Mouse (Mus musculus) midbrain, embryonic 16.5 days (tissue): ENCODE data around the gene Noxa1. TPM values are rescaled to one million over a fixed set of nuclear protein-coding genes. Genes with fewer than 3 reads are reported as not detected.
A peak's percentile ranks its signal among the peaks of the same experiment; 100 is the strongest.

Source experiments
- ATAC-seq: fragments of 200-750 bp; cut with Nextera tagmentation; 2 replicates; pipeline ENCODE4 v1.8.0; 2017; ENCODE audit warnings: moderate TSS enrichment
- H3K27ac ChIP-seq: fragments of 300-500 bp; sonication (generic); 2 replicates; pipeline ENCODE4 v1.5.1; 2014; ENCODE audit warnings: mild to moderate bottlenecking, low read length, mixed read lengths
- H3K27me3 ChIP-seq: fragments of 300-500 bp; sonication (generic); 2 replicates; pipeline ENCODE4 v1.6.1; 2014; ENCODE audit warnings: low read depth, low read length, mixed read lengths; ENCODE audit not compliant: control insufficient read depth, insufficient read depth
- H3K36me3 ChIP-seq: fragments of 300-500 bp; sonication (generic); 2 replicates; pipeline ENCODE4 v1.6.1; 2014; ENCODE audit warnings: mild to moderate bottlenecking, low read length, moderate library complexity, mixed read lengths; ENCODE audit not compliant: control insufficient read depth, insufficient read depth
- H3K4me1 ChIP-seq: fragments of 300-500 bp; sonication (generic); 2 replicates; pipeline ENCODE4 v1.6.1; 2014; ENCODE audit warnings: mild to moderate bottlenecking, low read length, mixed read lengths; ENCODE audit not compliant: control insufficient read depth, insufficient read depth
- H3K4me2 ChIP-seq: fragments of 300-500 bp; sonication (generic); 2 replicates; pipeline ENCODE4 v1.6.1; 2014; ENCODE audit warnings: mild to moderate bottlenecking, low read length, mixed read lengths
- H3K4me3 ChIP-seq: fragments of 300-500 bp; sonication (generic); 2 replicates; pipeline ENCODE4 v1.5.1; 2014; ENCODE audit warnings: low read depth, mild to moderate bottlenecking, low read length, moderate library complexity, mixed read lengths
- H3K9ac ChIP-seq: fragments of 300-500 bp; sonication (generic); 2 replicates; pipeline ENCODE4 v1.6.1; 2014; ENCODE audit warnings: low read depth, low read length, mixed read lengths
- H3K9me3 ChIP-seq: fragments of 300-500 bp; sonication (generic); replicated peaks from 2 replicates; pipeline ENCODE4 v1.6.1; 2014; ENCODE audit warnings: mild to moderate bottlenecking, low read length, mixed read lengths; ENCODE audit not compliant: control insufficient read depth, poor library complexity, severe bottlenecking
- WGBS: fragments of 180-500 bp; shearing (Covaris S2); extraction: QIAGEN DNeasy Blood & Tissue Kit; methylation state at CpG from one replicate; pipeline ENCODE4 v1.1.7; 2014; 5-methylcytosine and 5-hydroxymethylcytosine counted together
- polyA plus RNA-seq: library from polyadenylated mRNA; unstranded; fragments of >200 nt; fragmentation: Nextera tagmentation; extraction: Ambion mirVana; gene quantifications from 2 replicates; pipeline ENCODE4 v1.2.1, GENCODE M21; 2015

The Noxa1 gene
- polyA plus RNA-seq, 1 experiment from 2014 or later: not detected

DNA sequence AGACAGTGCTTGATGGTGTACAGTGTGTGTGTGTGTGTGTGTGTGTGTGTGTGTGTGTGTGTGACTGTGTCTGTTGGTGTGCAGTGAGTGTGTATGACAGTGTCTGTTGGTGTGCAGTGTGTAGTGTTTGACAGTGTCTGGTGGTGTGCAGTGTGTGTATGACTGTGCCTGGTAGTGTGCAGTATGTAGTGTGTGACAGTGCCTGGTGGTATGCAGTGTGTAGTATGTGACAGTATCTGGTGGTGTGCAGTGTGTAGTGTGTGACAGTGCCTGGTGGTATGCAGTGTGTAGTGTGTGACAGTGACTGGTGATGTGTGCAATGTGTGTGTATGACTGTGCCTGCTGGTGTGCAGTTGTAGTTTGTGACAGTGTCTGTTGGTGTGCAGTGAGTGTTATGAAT is 14.5 kb upstream of the Noxa1 start:
- Histone ChIP-seq H3K9me3 (no peaks in the 10 kb centered on the region), H3K4me1 (no peaks in the 10 kb centered on the region), H3K27me3 (no peaks in the 10 kb centered on the region), H3K27ac (no peak overlapping the region), H3K4me3 (no peak overlapping the region), H3K9ac (no peak overlapping the region), H3K4me2 (no peak overlapping the region), H3K36me3 (no peaks in the 10 kb centered on the region)
- ATAC-seq: no peak; the same call in 1 of the 2 replicates

DNA sequence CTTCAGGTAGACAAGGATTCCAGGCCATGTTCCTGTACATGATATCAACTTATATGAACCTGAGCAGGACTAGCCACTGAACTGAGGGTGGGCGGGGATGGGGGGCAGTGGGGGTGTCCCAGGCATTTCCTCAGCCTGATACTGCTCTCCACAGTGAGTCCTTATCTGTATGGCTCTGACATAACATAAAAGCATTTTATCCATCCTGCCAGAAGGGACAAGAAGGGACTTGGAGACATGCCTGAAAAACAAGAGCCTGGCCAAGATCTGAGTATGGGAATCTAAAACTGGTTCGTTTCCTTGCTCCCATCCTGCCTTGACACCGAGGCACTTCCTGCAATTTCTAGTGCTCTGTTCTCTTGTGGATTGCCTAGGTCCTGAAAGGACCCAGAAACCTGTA is 11.1 kb upstream of the Noxa1 start:
- WGBS: 86% methylated on average over 3 of the region's 3 CpGs
- no peak overlapping the region for H3K4me2 ChIP-seq
- ATAC-seq: no peak
- no peaks in the 10 kb centered on the region for H3K4me1 ChIP-seq
- no peaks in the 10 kb centered on the region for H3K27me3 ChIP-seq
- H3K27ac ChIP-seq: no peak overlapping the region
- no peaks in the 10 kb centered on the region for H3K36me3 ChIP-seq
- H3K9me3 ChIP-seq: no peaks in the 10 kb centered on the region
- no peak overlapping the region for H3K4me3 ChIP-seq
- H3K9ac ChIP-seq: no peak overlapping the region

DNA sequence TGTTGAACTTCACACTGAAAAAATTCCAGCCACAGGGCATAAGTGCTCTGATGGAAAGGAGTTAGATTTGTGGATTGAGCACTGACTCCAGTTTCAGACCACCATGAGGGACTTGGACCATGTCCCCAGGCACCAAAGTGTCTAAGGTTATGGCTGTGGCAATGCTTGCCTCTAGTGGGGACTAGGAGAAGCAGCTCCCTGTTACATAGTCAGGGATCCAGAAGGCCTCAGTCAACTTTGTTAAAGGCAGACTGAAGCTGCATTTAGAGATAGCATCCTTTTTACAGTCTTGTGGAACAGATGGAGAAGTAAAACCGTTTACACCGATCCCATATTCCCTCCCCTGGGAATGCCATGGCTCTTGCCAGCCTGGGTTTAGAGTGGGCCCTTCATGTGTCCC is 9.2 kb upstream of the Noxa1 start:
- Histone ChIP-seq H3K9ac (no peak overlapping the region), H3K9me3 (no peaks in the 10 kb centered on the region), H3K36me3 (no peaks in the 10 kb centered on the region), H3K4me2 (no peak overlapping the region), H3K4me3 (no peak overlapping the region), H3K27ac (no peak overlapping the region), H3K27me3 (no peaks in the 10 kb centered on the region), H3K4me1 (peaks cover 3% of the 10 kb centered on the region; the same call in 1 of the 2 replicates)
- no peak for ATAC-seq
- 92% methylated on average over 2 of the region's 2 CpGs for WGBS

DNA sequence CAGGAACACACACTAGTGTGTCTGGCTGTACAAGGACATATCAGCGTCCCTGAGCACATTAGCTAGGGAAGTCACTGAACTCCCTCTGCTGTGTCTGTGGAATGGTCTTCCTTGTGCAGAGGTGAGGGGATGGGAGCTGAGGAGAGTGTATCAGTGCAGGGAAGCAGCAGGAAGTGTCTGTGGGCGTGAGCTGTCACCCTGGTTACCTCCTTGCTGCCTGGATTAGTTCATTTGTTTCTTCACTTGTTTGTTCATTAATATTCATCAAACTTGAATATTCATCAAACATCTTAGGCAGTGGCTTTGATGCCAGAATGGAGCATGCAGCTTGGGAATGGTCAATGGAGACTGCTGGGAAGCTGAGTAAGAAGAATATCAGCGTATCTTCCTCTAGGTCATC is 4.8 kb upstream of the Noxa1 start:
- no peak overlapping the region for H3K9ac ChIP-seq
- ATAC-seq: peak; percentile 66; the same call in 1 of the 2 replicates
- H3K4me2 ChIP-seq: no peak overlapping the region
- no peaks in the 10 kb centered on the region for H3K36me3 ChIP-seq
- no peak overlapping the region for H3K4me3 ChIP-seq
- WGBS: 43% methylated on average over 3 of the region's 3 CpGs
- H3K9me3 ChIP-seq: no peaks in the 10 kb centered on the region
- no peaks in the 10 kb centered on the region for H3K27me3 ChIP-seq
- H3K27ac ChIP-seq: no peak overlapping the region
- peaks cover 3% of the 10 kb centered on the region; the same call in 1 of the 2 replicates for H3K4me1 ChIP-seq

DNA sequence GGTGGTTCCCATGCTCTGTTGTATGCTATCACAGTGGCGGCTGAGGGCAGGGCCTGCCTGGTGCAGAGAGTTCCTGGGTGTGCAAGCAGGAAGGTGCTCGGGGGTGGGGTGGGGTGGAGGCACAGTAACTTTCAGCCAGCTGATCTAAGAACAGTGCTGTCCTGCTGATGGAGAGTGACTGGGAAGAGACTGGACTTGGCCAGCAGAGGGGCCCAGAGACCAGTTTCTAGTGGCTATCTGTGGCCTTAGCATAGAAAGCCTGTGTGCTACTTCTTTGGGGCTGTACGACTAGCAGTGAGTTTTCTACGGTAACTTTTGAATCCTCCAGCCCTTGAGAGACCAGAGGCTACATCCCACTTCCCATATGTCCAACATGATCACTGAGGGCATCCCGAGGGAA is 4.0 kb upstream of the Noxa1 start:
- H3K4me2 ChIP-seq: no peak overlapping the region
- H3K9me3 ChIP-seq: no peaks in the 10 kb centered on the region
- H3K4me1 ChIP-seq: peaks cover 3% of the 10 kb centered on the region; the same call in 1 of the 2 replicates
- no peak overlapping the region for H3K27ac ChIP-seq
- H3K36me3 ChIP-seq: no peaks in the 10 kb centered on the region
- no peaks in the 10 kb centered on the region for H3K27me3 ChIP-seq
- H3K9ac ChIP-seq: no peak overlapping the region
- peak; percentile 66 for ATAC-seq
- 35% methylated on average over 5 of the region's 5 CpGs for WGBS
- no peak overlapping the region for H3K4me3 ChIP-seq

DNA sequence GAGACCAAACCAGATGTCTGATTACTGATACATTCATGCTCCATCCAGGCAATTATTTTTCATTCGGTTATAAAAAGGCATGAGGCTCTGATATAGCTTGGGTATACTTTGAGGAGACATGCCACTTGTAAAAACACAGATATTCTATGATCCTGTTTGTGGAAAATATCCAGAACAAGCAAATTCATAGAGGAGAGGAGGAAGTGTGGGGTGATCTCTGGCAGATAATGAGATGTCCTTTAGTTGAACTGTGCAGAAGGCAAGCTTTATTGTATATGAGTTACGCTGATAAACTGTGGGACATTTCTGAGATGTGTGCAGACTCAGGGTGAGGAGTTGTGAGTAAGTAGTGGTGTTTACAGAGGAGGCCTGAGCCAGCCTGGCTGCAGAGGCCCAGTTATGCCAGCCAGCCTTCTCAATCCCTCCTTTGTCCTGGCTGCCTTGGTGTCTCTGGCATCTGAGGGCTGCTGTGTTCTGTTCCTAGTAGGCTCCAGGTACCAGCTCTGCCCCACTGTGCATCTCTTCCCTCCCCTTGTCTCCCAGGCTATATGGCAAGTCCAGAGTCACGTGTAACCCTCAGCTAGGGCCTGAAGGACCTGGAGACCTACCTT is 3.2 kb upstream of the Noxa1 start:
- no peak overlapping the region for H3K9ac ChIP-seq
- H3K4me1 ChIP-seq: peaks cover 3% of the 10 kb centered on the region; the same call in 1 of the 2 replicates
- no peaks in the 10 kb centered on the region for H3K36me3 ChIP-seq
- H3K4me2 ChIP-seq: no peak overlapping the region
- no peaks in the 10 kb centered on the region for H3K9me3 ChIP-seq
- no peak overlapping the region for H3K27ac ChIP-seq
- H3K4me3 ChIP-seq: no peak overlapping the region
- no peaks in the 10 kb centered on the region for H3K27me3 ChIP-seq
- WGBS: 77% methylated on average over 3 of the region's 3 CpGs
- ATAC-seq: no peak

DNA sequence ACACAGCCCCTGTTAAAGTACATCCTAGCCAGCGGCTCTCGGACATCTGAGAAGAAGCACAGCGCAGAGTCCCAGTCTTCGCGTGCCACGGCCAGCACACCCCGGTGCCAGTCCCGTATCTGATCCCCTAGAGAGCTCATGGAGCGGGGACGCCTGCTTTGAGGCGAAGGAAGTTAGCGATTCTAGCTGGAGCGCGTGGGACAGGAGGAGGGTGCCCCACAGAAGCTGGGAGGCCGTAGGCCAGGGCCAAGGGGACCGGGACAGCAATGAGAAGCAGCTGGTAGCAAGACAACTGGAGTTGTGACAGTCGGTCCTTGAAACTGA is 202 bp downstream of the Noxa1 start:
- Histone ChIP-seq H3K9me3 (no peaks in the 10 kb centered on the region), H3K4me1 (peaks cover under 1% of the 10 kb centered on the region; the same call in 1 of the 2 replicates), H3K36me3 (no peaks in the 10 kb centered on the region), H3K9ac (no peak overlapping the region), H3K4me2 (no peak overlapping the region), H3K4me3 (no peak overlapping the region), H3K27ac (no peak overlapping the region), H3K27me3 (no peaks in the 10 kb centered on the region)
- 39% methylated on average over 17 of the region's 17 CpGs for WGBS
- ATAC-seq: no peak

DNA sequence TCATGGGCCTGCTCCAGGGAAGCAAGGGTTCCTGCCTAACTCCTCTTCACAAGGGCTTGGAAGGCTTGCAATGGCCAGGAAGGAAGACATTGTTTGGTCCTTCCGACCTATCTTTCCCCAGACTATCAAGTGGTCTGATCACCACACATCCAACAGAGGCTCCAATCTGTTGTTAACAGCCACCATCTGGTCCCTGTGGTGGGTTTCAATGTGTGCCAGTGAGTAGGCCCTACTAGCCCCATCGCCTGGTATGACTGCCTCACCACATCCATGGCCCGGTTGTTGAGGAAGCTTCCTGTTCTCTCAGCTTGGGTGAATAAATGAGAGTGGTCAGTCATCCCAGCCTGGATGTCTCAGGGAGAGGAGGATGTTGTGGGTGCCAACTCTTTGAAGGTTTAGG is 6.3 kb downstream of the Noxa1 start:
- Histone ChIP-seq H3K9me3 (no peaks in the 10 kb centered on the region), H3K9ac (no peak overlapping the region), H3K4me1 (no peaks in the 10 kb centered on the region), H3K27me3 (no peaks in the 10 kb centered on the region), H3K36me3 (no peaks in the 10 kb centered on the region), H3K27ac (no peak overlapping the region), H3K4me2 (no peak overlapping the region), H3K4me3 (no peak overlapping the region)
- WGBS: 85% methylated on average over 3 of the region's 3 CpGs
- ATAC-seq: no peak

DNA sequence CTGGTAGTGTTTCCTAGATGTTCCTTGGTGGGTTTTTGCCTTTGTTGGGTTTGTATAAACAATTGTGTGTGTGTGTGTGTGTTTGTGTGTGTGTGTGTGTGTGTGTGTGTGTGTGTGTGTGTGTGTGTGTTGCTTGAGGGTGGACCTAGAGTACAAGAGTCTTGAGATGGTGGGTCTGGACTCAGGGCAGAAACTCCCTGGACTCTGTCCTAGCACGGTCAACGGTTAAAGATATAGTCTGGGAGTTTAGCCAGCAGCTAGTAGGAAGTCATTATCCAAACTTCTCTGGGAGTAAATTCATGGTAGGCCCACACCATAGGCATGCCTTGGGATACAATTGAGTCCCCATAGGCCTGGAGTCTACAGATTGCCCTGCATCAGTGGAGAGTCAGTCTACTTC is 7.1 kb downstream of the Noxa1 start:
- 100% methylated on average over 2 of the region's 2 CpGs for WGBS
- ATAC-seq: no peak
- H3K27ac ChIP-seq: no peak overlapping the region
- no peak overlapping the region for H3K4me3 ChIP-seq
- no peak overlapping the region for H3K4me2 ChIP-seq
- no peaks in the 10 kb centered on the region for H3K27me3 ChIP-seq
- no peaks in the 10 kb centered on the region for H3K36me3 ChIP-seq
- H3K9me3 ChIP-seq: no peaks in the 10 kb centered on the region
- H3K9ac ChIP-seq: no peak overlapping the region
- no peaks in the 10 kb centered on the region for H3K4me1 ChIP-seq
